Mouse (Mus musculus): Measurements from ENCODE around the gene Polr1c.

Gene Polr1c

DNA sequence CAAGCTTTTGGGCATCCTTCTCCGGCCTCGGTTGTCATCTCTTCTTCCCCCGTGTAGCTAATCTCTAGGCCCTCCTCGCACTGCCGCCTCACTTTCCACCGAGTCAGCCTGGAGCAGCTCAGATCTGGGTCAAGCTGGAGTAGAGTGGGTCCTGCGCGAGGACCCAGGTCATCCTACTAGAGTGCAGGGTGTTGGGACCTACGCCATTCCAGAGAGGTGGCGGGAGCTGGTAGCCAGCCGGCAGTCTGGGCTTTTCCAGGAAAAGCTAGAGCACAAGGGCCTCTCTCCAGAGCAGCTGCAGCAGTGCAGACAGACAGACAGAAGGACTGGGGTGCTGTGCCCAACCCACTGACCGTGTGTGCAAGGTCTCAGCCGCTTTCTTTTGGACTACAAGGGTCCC lies 5.6 kb downstream of the Polr1c start:
- in situ Hi-C loops (cut with MboI; ENCODE audit: low pct_unique_long_range_greater_than_20kb in 1 of 2, low sequenced_read_pairs in 2 of 2, unreplicated experiment in 1 of 2) = loop anchor here in 1 of 2 experiments (25.0 kb wide), 1 partner anchor 720 kb away; no protein-coding TSS in a partner anchor

GRCm38 (mm10) chr17:46241471-46241870 lies 6.4 kb downstream of the Polr1c start:
- in situ Hi-C loops (cut with MboI; ENCODE audit: low pct_unique_long_range_greater_than_20kb in 1 of 2, low sequenced_read_pairs in 2 of 2, unreplicated experiment in 1 of 2) = loop anchor here in 1 of 2 experiments (25.0 kb wide), 1 partner anchor 721 kb away; no protein-coding TSS in a partner anchor

DNA sequence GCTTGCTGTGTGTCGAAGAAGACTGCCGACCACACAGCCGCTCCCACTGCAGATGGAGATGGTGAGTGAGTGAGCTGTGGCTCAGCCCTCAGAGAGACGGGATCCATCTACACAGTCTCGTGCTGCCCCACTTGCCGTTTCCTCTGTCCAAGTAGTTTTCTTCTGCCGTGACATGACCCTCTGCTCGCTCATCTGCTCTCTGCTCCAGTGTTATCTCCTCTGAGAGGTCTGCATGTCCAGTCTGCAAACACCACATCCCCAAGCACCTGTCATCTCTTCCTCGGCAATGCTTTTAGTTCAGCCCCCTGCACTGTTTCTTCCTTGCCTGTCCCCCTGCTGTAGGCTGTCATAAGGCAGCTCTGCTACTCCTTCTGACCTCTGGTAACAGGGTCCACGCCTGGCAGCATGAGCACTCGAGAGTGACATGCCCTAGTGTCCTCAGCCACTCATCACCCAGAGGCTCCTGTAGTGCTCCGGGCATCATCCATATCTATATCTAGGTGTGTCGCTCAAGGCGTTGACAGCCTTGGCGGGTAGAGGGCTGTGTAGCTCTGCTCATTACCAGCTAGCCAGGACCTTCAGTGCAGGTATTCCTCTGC lies 8.2 kb downstream of the Polr1c start:
- in situ Hi-C loops (cut with MboI; ENCODE audit: low pct_unique_long_range_greater_than_20kb in 1 of 2, low sequenced_read_pairs in 2 of 2, unreplicated experiment in 1 of 2) = loop anchor here in 1 of 2 experiments (25.0 kb wide), 1 partner anchor 723 kb away; no protein-coding TSS in a partner anchor

GRCm38 (mm10) chr17:46237480-46237879 lies 10.4 kb downstream of the Polr1c start:
- in situ Hi-C loops (cut with MboI; ENCODE audit: low pct_unique_long_range_greater_than_20kb in 1 of 2, low sequenced_read_pairs in 2 of 2, unreplicated experiment in 1 of 2) = loop anchor here in 1 of 2 experiments (25.0 kb wide), 1 partner anchor 725 kb away; no protein-coding TSS in a partner anchor

DNA sequence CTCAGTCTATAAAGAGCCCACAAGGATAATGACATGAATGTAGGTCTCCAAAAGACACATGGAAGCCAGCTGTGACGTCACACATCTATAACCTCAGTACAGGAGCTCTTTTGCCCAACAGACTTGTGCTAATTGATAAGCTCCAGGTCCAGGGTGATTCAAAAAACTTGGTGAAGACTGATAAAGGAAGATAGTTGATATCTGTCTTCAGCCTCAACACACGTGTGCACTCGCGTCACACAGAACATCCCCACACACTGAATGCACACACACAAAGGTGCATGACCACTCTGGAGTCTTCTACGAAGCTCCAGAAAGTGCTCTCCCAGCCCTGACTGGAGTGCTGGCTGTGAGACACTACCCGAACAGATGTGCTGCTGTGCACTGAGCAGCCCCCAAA lies 10.8 kb downstream of the Polr1c start:
- in situ Hi-C loops (cut with MboI; ENCODE audit: low pct_unique_long_range_greater_than_20kb in 1 of 2, low sequenced_read_pairs in 2 of 2, unreplicated experiment in 1 of 2) = loop anchor here in 1 of 2 experiments (25.0 kb wide), 1 partner anchor 725 kb away; no protein-coding TSS in a partner anchor

- in situ Hi-C loops (cut with MboI; ENCODE audit: low pct_unique_long_range_greater_than_20kb in 1 of 2, low sequenced_read_pairs in 2 of 2, unreplicated experiment in 1 of 2) = loop anchor here in 1 of 2 experiments (25.0 kb wide), 1 partner anchor 726 kb away; no protein-coding TSS in a partner anchor
Measured at GRCm38 (mm10) chr17:46236067-46236466, 11.8 kb downstream of the Polr1c start.

GRCm38 (mm10) chr17:46227576-46227975 lies 20.3 kb downstream of the Polr1c start:
- in situ Hi-C loops (cut with MboI; ENCODE audit: low pct_unique_long_range_greater_than_20kb in 1 of 2, low sequenced_read_pairs in 2 of 2, unreplicated experiment in 1 of 2) = loop anchor here in 1 of 2 experiments (25.0 kb wide), 1 partner anchor 735 kb away; no protein-coding TSS in a partner anchor

DNA sequence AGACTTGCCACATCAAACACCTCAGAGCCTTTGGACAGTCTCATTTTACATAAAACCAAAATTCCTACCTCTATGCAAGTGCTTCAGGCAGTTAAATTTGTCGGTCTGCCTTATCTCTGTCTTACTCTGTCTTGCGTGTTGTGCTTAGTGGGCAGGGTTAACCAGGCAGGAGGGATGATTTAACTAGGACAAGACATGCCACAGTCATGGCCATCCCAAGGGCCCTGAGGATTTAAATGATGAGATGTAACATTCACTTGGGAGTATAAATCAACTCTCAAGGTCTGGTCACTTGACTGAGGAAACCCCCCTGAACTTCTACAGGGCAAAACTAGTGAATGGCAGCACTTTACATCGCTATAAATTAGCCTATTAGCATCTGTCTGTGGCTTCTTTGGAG lies 26.3 kb downstream of the Polr1c start:
- in situ Hi-C loops (cut with MboI; ENCODE audit: low pct_unique_long_range_greater_than_20kb in 1 of 2, low sequenced_read_pairs in 2 of 2, unreplicated experiment in 1 of 2) = loop anchor here (25.0 kb wide), 1 partner anchor 784 kb away; the partner anchor contains the start of gene Cdc5l (in 2 of the 2)

- in situ Hi-C loops (cut with MboI; ENCODE audit: low pct_unique_long_range_greater_than_20kb in 1 of 2, low sequenced_read_pairs in 2 of 2, unreplicated experiment in 1 of 2) = loop anchor here (25.0 kb wide), 1 partner anchor 773 kb away; the partner anchor contains the start of gene Cdc5l (in 2 of the 2)
Measured at GRCm38 (mm10) chr17:46210550-46210949, 37.3 kb downstream of the Polr1c start.

DNA sequence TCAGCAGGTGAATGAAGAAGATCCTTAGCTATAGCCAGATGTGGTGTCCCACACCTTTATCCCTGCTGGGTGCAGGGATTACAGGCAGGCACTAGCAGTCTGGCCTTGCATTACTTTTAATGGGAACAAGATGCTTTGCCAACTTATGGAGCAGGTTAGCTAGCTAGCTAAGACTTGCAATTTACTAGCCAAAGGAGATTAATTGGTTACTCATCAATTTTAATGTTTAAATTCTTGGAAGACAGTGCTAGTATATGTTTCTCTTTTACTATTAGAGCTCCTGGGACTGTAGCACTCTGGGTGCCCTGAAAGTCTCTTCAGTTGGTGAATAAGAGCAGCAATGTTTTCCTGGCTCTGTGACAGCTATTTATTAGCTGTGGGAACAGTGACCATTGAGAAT lies 41.2 kb downstream of the Polr1c start:
- in situ Hi-C loops (cut with MboI; ENCODE audit: low pct_unique_long_range_greater_than_20kb in 1 of 2, low sequenced_read_pairs in 2 of 2, unreplicated experiment in 1 of 2) = loop anchor here (5.0 to 25.0 kb wide), 2 partner anchors 41 to 769 kb away; partner anchors contain the start of genes Cdc5l (in 2 of the 2), Polr1c (in 1 of the 2) and Yipf3 (in 1 of the 2)

DNA sequence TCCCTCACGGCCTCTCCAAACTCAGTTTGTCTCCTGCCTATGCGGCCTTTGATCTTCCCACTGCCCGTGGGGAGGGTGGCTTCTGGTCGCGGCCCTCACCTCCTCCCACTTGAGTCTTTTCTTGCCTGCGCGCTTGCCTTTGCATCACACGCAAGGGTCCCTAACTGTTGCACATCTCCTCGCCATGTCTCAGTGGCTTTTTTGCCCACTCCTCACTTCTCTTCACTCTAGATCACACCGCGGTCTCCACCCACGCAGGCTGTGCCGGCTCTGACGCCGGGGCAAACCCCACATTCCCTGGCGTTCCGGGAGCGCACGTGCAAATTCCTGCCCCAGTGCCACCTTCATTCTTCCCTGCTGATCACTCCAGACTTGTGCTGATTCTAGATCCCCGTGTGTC lies 44.8 kb downstream of the Polr1c start:
- in situ Hi-C loops (cut with MboI; ENCODE audit: low pct_unique_long_range_greater_than_20kb in 1 of 2, low sequenced_read_pairs in 2 of 2, unreplicated experiment in 1 of 2) = loop anchor here (25.0 kb wide), 1 partner anchor 766 kb away; the partner anchor contains the start of gene Cdc5l (in 2 of the 2)

GRCm38 (mm10) chr17:46202421-46203071 lies 45.3 kb downstream of the Polr1c start, which contains the start of the genes Polh and Xpo5:
Polh (minus strand) TSS chr17:46202645.
Xpo5 (plus strand) TSS chr17:46202782.
- in situ Hi-C loops (cut with MboI; ENCODE audit: low pct_unique_long_range_greater_than_20kb in 1 of 2, low sequenced_read_pairs in 2 of 2, unreplicated experiment in 1 of 2) = loop anchor here (25.0 kb wide), 1 partner anchor 765 kb away; the partner anchor contains the start of gene Cdc5l (in 2 of the 2)

DNA sequence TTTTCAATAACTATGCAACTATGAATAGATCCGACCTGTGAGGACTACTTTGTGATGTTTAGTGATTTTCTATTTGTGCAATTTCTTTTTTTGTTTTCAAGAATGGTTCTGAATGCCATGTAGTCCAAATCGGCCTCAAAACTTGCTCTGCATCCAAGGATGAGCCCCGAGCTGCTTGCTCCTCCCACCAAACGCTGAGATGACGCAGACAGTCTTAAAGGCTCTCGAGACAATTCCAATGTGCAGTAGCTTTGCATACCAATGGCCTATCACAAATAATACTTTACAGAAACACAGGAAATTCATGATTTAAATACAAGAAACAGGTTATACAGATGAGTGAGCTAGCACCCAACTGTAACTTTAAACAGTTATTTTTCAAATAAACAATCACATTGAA lies 46.7 kb downstream of the Polr1c start:
- in situ Hi-C loops (cut with MboI; ENCODE audit: low pct_unique_long_range_greater_than_20kb in 1 of 2, low sequenced_read_pairs in 2 of 2, unreplicated experiment in 1 of 2) = loop anchor here (25.0 kb wide), 1 partner anchor 764 kb away; the partner anchor contains the start of gene Cdc5l (in 2 of the 2)

Data from mouse embryonic stem cell (cell line).